Mouse (Mus musculus) kidney, embryonic 16.5 days (tissue): ENCODE measurements around the gene Unc13a. TPM values are rescaled to one million over a fixed set of nuclear protein-coding genes. Genes with fewer than 3 reads are reported as not detected.

Experiments
- ATAC-seq: fragments of 200-750 bp; cut with Nextera tagmentation; 2 replicates; pipeline ENCODE4 v1.8.0; 2017; ENCODE audit warnings: moderate TSS enrichment; ENCODE audit not compliant: low FRiP score, low TSS enrichment
- H3K27ac ChIP-seq: fragments of 300-500 bp; sonication (generic); 2 replicates; pipeline ENCODE4 v1.5.1; 2014; ENCODE audit warnings: low read length
- H3K27me3 ChIP-seq: fragments of 300-500 bp; sonication (generic); 2 replicates; pipeline ENCODE4 v1.6.1; 2014; ENCODE audit warnings: low read length, control low read depth, mixed read lengths; ENCODE audit not compliant: insufficient read depth
- H3K36me3 ChIP-seq: fragments of 300-500 bp; sonication (generic); 2 replicates; pipeline ENCODE4 v1.6.1; 2014; ENCODE audit warnings: low read length, control low read depth, mixed read lengths; ENCODE audit not compliant: insufficient read depth
- H3K4me1 ChIP-seq: fragments of 300-500 bp; sonication (generic); 2 replicates; pipeline ENCODE4 v1.6.1; 2014; ENCODE audit warnings: low read length, control low read depth, mixed read lengths; ENCODE audit not compliant: insufficient read depth
- H3K4me2 ChIP-seq: fragments of 300-500 bp; sonication (generic); replicated peaks from 2 replicates; pipeline ENCODE4 v1.6.1; 2014; ENCODE audit warnings: low read depth, low read length
- H3K4me3 ChIP-seq: fragments of 300-500 bp; sonication (generic); 2 replicates; pipeline ENCODE4 v1.5.1; 2014; ENCODE audit warnings: mild to moderate bottlenecking, low read length
- H3K9ac ChIP-seq: fragments of 300-500 bp; sonication (generic); replicated peaks from 2 replicates; pipeline ENCODE4 v1.6.1; 2014; ENCODE audit warnings: low read length
- H3K9me3 ChIP-seq: fragments of 300-500 bp; sonication (generic); 2 replicates; pipeline ENCODE4 v1.6.1; 2016; ENCODE audit warnings: low read length, control low read depth
- WGBS: fragments of 180-500 bp; shearing (Covaris S2); extraction: QIAGEN DNeasy Blood & Tissue Kit; methylation state at CpG from one replicate; pipeline ENCODE4 v1.1.7; 2014; 5-methylcytosine and 5-hydroxymethylcytosine counted together
- polyA plus RNA-seq: library from polyadenylated mRNA; unstranded; fragments of >200 nt; fragmentation: Nextera tagmentation; extraction: Ambion mirVana; gene quantifications from 2 replicates; pipeline ENCODE4 v1.2.1, GENCODE M21; 2015

The Unc13a gene
- polyA plus RNA-seq, 1 experiment from 2014 or later: 0.55 TPM

GRCm38 (mm10) chr8:71654600-71654999 is 17.0 kb downstream of the Unc13a start:
- H3K9ac ChIP-seq: peak overlapping the region; percentile 36; the same call in 1 of the 2 replicates
- ATAC-seq: peak; percentile 71; the same call in 1 of the 2 replicates

GRCm38 (mm10) chr8:71645510-71645909 is 26.0 kb downstream of the Unc13a start:
- Histone ChIP-seq H3K9ac (no peak overlapping the region), H3K4me3 (no peak overlapping the region), H3K9me3 (no peaks in the 10 kb centered on the region), H3K27ac (no peak overlapping the region), H3K27me3 (no peaks in the 10 kb centered on the region), H3K4me1 (no peaks in the 10 kb centered on the region; the same call in 1 of the 2 replicates), H3K36me3 (no peaks in the 10 kb centered on the region), H3K4me2 (no peak overlapping the region)
- no peak for ATAC-seq
- 79% methylated on average over 9 of the region's 9 CpGs for WGBS

More at GRCm38 (mm10) chr8:71654600-71654999, 17.0 kb downstream of the Unc13a start:
- peak overlapping the region; percentile 45 for H3K4me2 ChIP-seq
- WGBS: under 1% methylated on average over 24 of the region's 24 CpGs
- H3K27ac ChIP-seq: no peak overlapping the region
- H3K27me3 ChIP-seq: peaks cover 50% of the 10 kb centered on the region
- no peaks in the 10 kb centered on the region for H3K9me3 ChIP-seq
- peaks cover 5% of the 10 kb centered on the region for H3K4me1 ChIP-seq
- peak overlapping the region; percentile 31 for H3K4me3 ChIP-seq
- H3K36me3 ChIP-seq: no peaks in the 10 kb centered on the region

- Histone ChIP-seq H3K9ac (no peak overlapping the region), H3K4me3 (no peak overlapping the region), H3K27ac (no peak overlapping the region), H3K4me1 (peaks cover 2% of the 10 kb centered on the region; the same call in 1 of the 2 replicates), H3K4me2 (no peak overlapping the region), H3K36me3 (no peaks in the 10 kb centered on the region), H3K9me3 (no peaks in the 10 kb centered on the region), H3K27me3 (peaks cover 9% of the 10 kb centered on the region; the same call in 1 of the 2 replicates)
- ATAC-seq: no peak
- WGBS: 88% methylated on average over 4 of the region's 4 CpGs
Observed at GRCm38 (mm10) chr8:71639318-71639717, 32.2 kb downstream of the Unc13a start.

GRCm38 (mm10) chr8:71638321-71638720 is 33.2 kb downstream of the Unc13a start:
- 74% methylated on average over 6 of the region's 6 CpGs for WGBS
- no peaks in the 10 kb centered on the region for H3K9me3 ChIP-seq
- H3K36me3 ChIP-seq: no peaks in the 10 kb centered on the region
- no peak overlapping the region for H3K4me3 ChIP-seq
- H3K4me2 ChIP-seq: no peak overlapping the region
- peaks cover 14% of the 10 kb centered on the region for H3K27me3 ChIP-seq
- no peak overlapping the region for H3K9ac ChIP-seq
- no peak for ATAC-seq
- no peak overlapping the region for H3K27ac ChIP-seq
- H3K4me1 ChIP-seq: peaks cover 10% of the 10 kb centered on the region; the same call in 1 of the 2 replicates

GRCm38 (mm10) chr8:71637149-71638095 is 34.1 kb downstream of the Unc13a start:
- H3K4me3 ChIP-seq: no peak overlapping the region
- peaks cover 14% of the 10 kb centered on the region for H3K27me3 ChIP-seq
- no peak overlapping the region for H3K9ac ChIP-seq
- no peak for ATAC-seq
- H3K36me3 ChIP-seq: no peaks in the 10 kb centered on the region
- H3K9me3 ChIP-seq: peaks cover 9% of the 10 kb centered on the region
- H3K27ac ChIP-seq: no peak overlapping the region
- H3K4me1 ChIP-seq: peaks cover 10% of the 10 kb centered on the region; the same call in 1 of the 2 replicates
- no peak overlapping the region for H3K4me2 ChIP-seq
- WGBS: 65% methylated on average over 8 of the region's 8 CpGs

- WGBS: 2% methylated on average over 26 of the region's 26 CpGs
- H3K4me1 ChIP-seq: peaks cover 20% of the 10 kb centered on the region
- H3K9ac ChIP-seq: peak overlapping the region; percentile 33; the same call in 1 of the 2 replicates
- ATAC-seq: peak; percentile 20; the same call in 1 of the 2 replicates
- H3K27ac ChIP-seq: no peak overlapping the region
- H3K36me3 ChIP-seq: no peaks in the 10 kb centered on the region
- peak overlapping the region; percentile 50 for H3K4me2 ChIP-seq
- H3K9me3 ChIP-seq: peaks cover 10% of the 10 kb centered on the region
- peak overlapping the region; percentile 20 for H3K4me3 ChIP-seq
- peaks cover 20% of the 10 kb centered on the region for H3K27me3 ChIP-seq
Observed at GRCm38 (mm10) chr8:71633981-71634667, 37.4 kb downstream of the Unc13a start.

GRCm38 (mm10) chr8:71633164-71633563 is 38.4 kb downstream of the Unc13a start:
- H3K4me3 ChIP-seq: no peak overlapping the region
- peaks cover 28% of the 10 kb centered on the region for H3K4me1 ChIP-seq
- no peak overlapping the region; the same call in 1 of the 2 replicates for H3K9ac ChIP-seq
- H3K27ac ChIP-seq: no peak overlapping the region
- peaks cover 10% of the 10 kb centered on the region for H3K9me3 ChIP-seq
- ATAC-seq: no peak
- H3K4me2 ChIP-seq: peak overlapping the region; percentile 25; the same call in 1 of the 2 replicates
- peaks cover 20% of the 10 kb centered on the region for H3K27me3 ChIP-seq
- 15% methylated on average over 18 of the region's 22 CpGs for WGBS
- H3K36me3 ChIP-seq: no peaks in the 10 kb centered on the region

GRCm38 (mm10) chr8:71631897-71632296 is 39.7 kb downstream of the Unc13a start:
- Histone ChIP-seq H3K36me3 (no peaks in the 10 kb centered on the region), H3K27ac (no peak overlapping the region), H3K4me1 (peaks cover 37% of the 10 kb centered on the region), H3K9ac (no peak overlapping the region), H3K9me3 (peaks cover 10% of the 10 kb centered on the region), H3K27me3 (peaks cover 20% of the 10 kb centered on the region), H3K4me2 (no peak overlapping the region), H3K4me3 (no peak overlapping the region)
- 67% methylated on average over 2 of the region's 2 CpGs for WGBS
- ATAC-seq: no peak

GRCm38 (mm10) chr8:71630761-71631160 is 40.8 kb downstream of the Unc13a start:
- H3K27ac ChIP-seq: no peak overlapping the region
- ATAC-seq: no peak
- H3K27me3 ChIP-seq: peaks cover 20% of the 10 kb centered on the region
- no peak overlapping the region for H3K4me3 ChIP-seq
- WGBS: 84% methylated on average over 6 of the region's 6 CpGs
- H3K36me3 ChIP-seq: no peaks in the 10 kb centered on the region
- peaks cover 37% of the 10 kb centered on the region for H3K4me1 ChIP-seq
- H3K9me3 ChIP-seq: peaks cover 10% of the 10 kb centered on the region
- H3K4me2 ChIP-seq: no peak overlapping the region
- no peak overlapping the region for H3K9ac ChIP-seq
